Mouse (Mus musculus) G1E (cell line): ENCODE measurements around the gene Lrrc1.

ENCODE experiments used
- CTCF ChIP-seq: IDR thresholded peaks from 2 replicates; pipeline ENCODE4 v1.5.1; 2012; ENCODE audit warnings: low read depth, low read length, inconsistent platforms, mixed read lengths
- GATA1 ChIP-seq: IDR thresholded peaks from 2 replicates; pipeline ENCODE4 v1.6.1; 2012; ENCODE audit warnings: borderline replicate concordance, low read length, inconsistent platforms, mixed read lengths
- POLR2AphosphoS5 ChIP-seq: IDR thresholded peaks from 2 replicates; pipeline ENCODE4 v1.6.1; 2012; ENCODE audit warnings: low read depth, low read length, inconsistent platforms; ENCODE audit not compliant: insufficient replicate concordance

GRCm38 (mm10) chr9:77546010-77546409, 1.3 kb upstream of the Lrrc1 start:
- TF ChIP-seq POLR2AphosphoS5: no peak
- no peak for TF ChIP-seq GATA1
- no peak for TF ChIP-seq CTCF
